Mouse (Mus musculus): ENCODE results near the gene Cntnap2.

DNA sequence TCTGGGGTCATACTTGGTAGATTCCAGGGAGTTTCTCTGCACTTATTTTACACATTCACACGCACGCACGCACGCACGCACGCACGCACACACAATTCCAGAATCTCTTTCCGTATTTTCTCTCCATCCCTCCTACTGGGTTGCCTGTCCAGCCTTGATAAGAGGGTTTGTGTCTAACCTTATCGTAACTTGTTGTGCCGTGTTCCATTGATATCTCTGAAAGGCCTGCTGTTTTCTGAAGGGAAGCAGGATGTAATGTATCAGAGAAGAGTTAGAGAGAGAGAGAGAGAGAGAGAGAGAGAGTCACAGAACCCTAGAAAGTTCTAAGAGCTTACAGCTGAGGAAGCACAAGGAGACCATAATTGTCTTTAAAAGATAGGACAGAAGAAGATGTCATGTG, 2132.8 kb downstream of the Cntnap2 start:
- TF ChIP-seq CTCF (IDR thresholded peaks at IDR 0.05; ENCODE audit: low read depth) (no peak), EP300 (IDR thresholded peaks at IDR 0.05; ENCODE audit: low read depth) (no peak)
